Comparison of ENCODE assay signal across 16 mouse cellular contexts in genomic region chr6:86050586-86051268, GRCm38 (mm10). TPM values are rescaled to one million over a fixed set of nuclear protein-coding genes. Genes with fewer than 3 reads are reported as not detected.
DNase-seq lines count a peak whose midpoint lies in the region; ATAC-seq and TF ChIP-seq lines count a peak whose summit lies in the region.
"Had no signal": no experiment of that assay in that cellular context is flagged by ENCODE, and none has a peak within 500 bp of the region (broad histone marks: within the 10 kb centered on the region; RNA-seq: fewer than 3 reads in every experiment).

No protein-coding gene starts in this region.

- no peak for ATAC-seq in neural tube, embryonic 11.5 days (ENCODE audit: insufficient read depth, low FRiP score, low TSS enrichment)
- peak; percentile 55 for ATAC-seq in intestine, embryonic 15.5 days
- no peak; the same call in 1 of the 2 replicates for ATAC-seq in midbrain, embryonic 13.5 days

- H3K9ac ChIP-seq in neural tube, embryonic 11.5 days (ENCODE audit: low read length), result no peak overlapping the region
- H3K9ac ChIP-seq in intestine, embryonic 15.5 days, result no peak overlapping the region
- H3K9ac ChIP-seq in midbrain, embryonic 13.5 days (replicated peaks), result 0 out of 2 replicates have a peak overlapping the region, but pooled peaks have one; percentile 61
- H3K9ac ChIP-seq: liver, embryonic 15.5 days; stomach, embryonic 15.5 days had no signal

- no peak overlapping the region for H3K4me2 ChIP-seq in neural tube, embryonic 11.5 days (ENCODE audit: low read depth)
- no peak overlapping the region for H3K4me2 ChIP-seq in intestine, embryonic 15.5 days (replicated peaks)
- H3K4me2 ChIP-seq in midbrain, embryonic 13.5 days (replicated peaks), result peak overlapping the region; percentile 51
- H3K4me2 ChIP-seq: liver, embryonic 15.5 days; stomach, embryonic 15.5 days had no signal

- no peak for DNase-seq in neural tube, embryonic 11.5 days (ENCODE audit: low spot score)
- DNase-seq in neural tube, embryonic 10.5 days (ENCODE audit: extremely low spot score, low spot score), result no peak
- no peak for DNase-seq in spleen, postnatal 14 days (ENCODE audit: low spot score in 2 of 2)
- DNase-seq in kidney, postnatal 14 days, result no peak
- DNase-seq in gastrocnemius, postnatal 4 days (ENCODE audit: low spot score in 2 of 2), result no peak
- DNase-seq in gastrocnemius, adult 2 months, result no peak
- DNase-seq: cerebellum, postnatal 10 days; heart, adult 11 months; heart, postnatal 4 days; left cerebral cortex, postnatal 4 days; right cerebral cortex, postnatal 25 days had no signal

- peaks cover 28% of the 10 kb centered on the region for H3K4me1 ChIP-seq in neural tube, embryonic 11.5 days (ENCODE audit: control insufficient read depth, insufficient read depth, low read length)
- peaks cover 8% of the 10 kb centered on the region for H3K4me1 ChIP-seq in intestine, embryonic 15.5 days (replicated peaks)
- H3K4me1 ChIP-seq in midbrain, embryonic 13.5 days (replicated peaks), result peaks cover 81% of the 10 kb centered on the region
- H3K4me1 ChIP-seq: stomach, embryonic 15.5 days had no signal

- no peaks in the 10 kb centered on the region for H3K9me3 ChIP-seq in neural tube, embryonic 11.5 days (ENCODE audit: control insufficient read depth, low read length)
- H3K9me3 ChIP-seq in intestine, embryonic 15.5 days, result no peaks in the 10 kb centered on the region
- H3K9me3 ChIP-seq in midbrain, embryonic 13.5 days, result no peaks in the 10 kb centered on the region
- H3K9me3 ChIP-seq: liver, embryonic 15.5 days; stomach, embryonic 15.5 days had no signal

- H3K36me3 ChIP-seq in neural tube, embryonic 11.5 days (ENCODE audit: control insufficient read depth, insufficient read depth, low read length), result no peaks in the 10 kb centered on the region
- H3K36me3 ChIP-seq in intestine, embryonic 15.5 days, result no peaks in the 10 kb centered on the region
- H3K36me3 ChIP-seq in midbrain, embryonic 13.5 days, result peaks cover 6% of the 10 kb centered on the region
- H3K36me3 ChIP-seq: liver, embryonic 15.5 days; stomach, embryonic 15.5 days had no signal

- H3K27ac ChIP-seq in neural tube, embryonic 11.5 days (ENCODE audit: low read depth, low read length), result peak overlapping the region; percentile 53
- H3K27ac ChIP-seq in intestine, embryonic 15.5 days, result 0 out of 2 replicates have a peak overlapping the region, but pooled peaks have one; percentile 24
- H3K27ac ChIP-seq in midbrain, embryonic 13.5 days, result peak overlapping the region; percentile 100
- H3K27ac ChIP-seq in gastrocnemius, adult 2 months, result no peak overlapping the region
- H3K27ac ChIP-seq: liver, embryonic 15.5 days; stomach, embryonic 15.5 days had no signal

- no peaks in the 10 kb centered on the region for H3K27me3 ChIP-seq in neural tube, embryonic 11.5 days (ENCODE audit: control insufficient read depth, insufficient read depth, low read length)
- no peaks in the 10 kb centered on the region for H3K27me3 ChIP-seq in intestine, embryonic 15.5 days (replicated peaks)
- no peaks in the 10 kb centered on the region for H3K27me3 ChIP-seq in midbrain, embryonic 13.5 days
- H3K27me3 ChIP-seq: stomach, embryonic 15.5 days had no signal

- WGBS in neural tube, embryonic 11.5 days, result 68% methylated on average over 6 of the region's 6 CpGs
- 39% methylated on average over 6 of the region's 6 CpGs for WGBS in intestine, embryonic 15.5 days
- WGBS in midbrain, embryonic 13.5 days, result 48% methylated on average over 6 of the region's 6 CpGs

- no peak overlapping the region for H3K4me3 ChIP-seq in neural tube, embryonic 11.5 days (ENCODE audit: low read depth, low read length)
- no peak overlapping the region for H3K4me3 ChIP-seq in intestine, embryonic 15.5 days (replicated peaks)
- H3K4me3 ChIP-seq in midbrain, embryonic 13.5 days (replicated peaks), result no peak overlapping the region
- no peak overlapping the region for H3K4me3 ChIP-seq in gastrocnemius, adult 2 months
- H3K4me3 ChIP-seq: liver, embryonic 15.5 days; stomach, embryonic 15.5 days had no signal

- no peak for TF ChIP-seq CTCF in gastrocnemius, adult 2 months (IDR thresholded peaks at IDR 0.05)

- intact Hi-C loops in gastrocnemius, adult 2 months (cut with DNase I), result no loop called here

RNA-seq across cellular contexts. Expression of gene Add2, which starts 22.2 kb away (rescaled TPM):
- 65.8 and 67.0 TPM in 2 replicates for polyA plus RNA-seq in neural tube, embryonic 11.5 days (2014; fragmentation: Nextera tagmentation; extraction: Ambion mirVana)
- polyA plus RNA-seq in intestine, embryonic 15.5 days (2015; fragmentation: Nextera tagmentation; extraction: Ambion mirVana), result 7.6 and 8.6 TPM in 2 replicates
- 200 and 208 TPM in 2 replicates for polyA plus RNA-seq in midbrain, embryonic 13.5 days (2015; fragmentation: Nextera tagmentation; extraction: Ambion mirVana)
- total RNA-seq in gastrocnemius, postnatal 4 days (2021), result 1 to 10 TPM in 1 of 2 experiments, under 1 TPM in 1; 0.74 to 1.2 TPM
- total RNA-seq in gastrocnemius, adult 2 months (2021), result under 1 TPM in 1 of 2 experiments, not detected in 1; 0.11 TPM

RNA-seq across cellular contexts. Expression of gene Figla, which starts 34.8 kb away (rescaled TPM):
- polyA plus RNA-seq in neural tube, embryonic 11.5 days (2014; fragmentation: Nextera tagmentation; extraction: Ambion mirVana), result not detected in 2 replicates
- not detected in 2 replicates for polyA plus RNA-seq in intestine, embryonic 15.5 days (2015; fragmentation: Nextera tagmentation; extraction: Ambion mirVana)
- not detected in 2 replicates for polyA plus RNA-seq in midbrain, embryonic 13.5 days (2015; fragmentation: Nextera tagmentation; extraction: Ambion mirVana)
- total RNA-seq in gastrocnemius, postnatal 4 days (2021), result not detected
- not detected for total RNA-seq in gastrocnemius, adult 2 months (2021)
- total RNA-seq: heart, postnatal 4 days; left cerebral cortex, postnatal 4 days had no signal
- polyA plus RNA-seq: embryonic facial prominence, embryonic 11.5 days; liver, embryonic 15.5 days; stomach, embryonic 15.5 days had no signal
